ENCODE assay signal across 13 mouse cellular contexts in genomic region chr17:29261603-29262258, GRCm38 (mm10). TPM values are rescaled to one million over a fixed set of nuclear protein-coding genes. Genes with fewer than 3 reads are reported as not detected.
DNase-seq lines count a peak whose midpoint lies in the region; ATAC-seq and TF ChIP-seq lines count a peak whose summit lies in the region.
"Had no signal": no experiment of that assay in that cellular context is flagged by ENCODE, and none has a peak within 500 bp of the region (broad histone marks: within the 10 kb centered on the region; RNA-seq: fewer than 3 reads in every experiment).

No protein-coding gene starts in this region.

- H3K27ac ChIP-seq in lung, embryonic 15.5 days, result no peak overlapping the region
- H3K27ac ChIP-seq in bone marrow, adult 2 months (ENCODE audit: control insufficient read depth, insufficient read depth, low read depth, low read length, poor library complexity), result peak overlapping the region; percentile 56; the same call in 1 of the 2 replicates
- peak overlapping the region; percentile 29; the same call in 1 of the 2 replicates for H3K27ac ChIP-seq in liver, embryonic 13.5 days
- H3K27ac ChIP-seq: gastrocnemius, adult 2 months; macrophage had no signal

- peaks cover 66% of the 10 kb centered on the region for H3K4me1 ChIP-seq in lung, embryonic 15.5 days
- H3K4me1 ChIP-seq in bone marrow, adult 2 months (ENCODE audit: control insufficient read depth, insufficient read depth, low read length), result peaks cover 2% of the 10 kb centered on the region
- peaks cover 79% of the 10 kb centered on the region for H3K4me1 ChIP-seq in liver, embryonic 13.5 days (replicated peaks)

- no peak for ATAC-seq in lung, embryonic 15.5 days (ENCODE audit: borderline replicate concordance, extremely low read depth, low FRiP score, low TSS enrichment)
- ATAC-seq in liver, embryonic 13.5 days (ENCODE audit: low read depth), result no peak

- H3K27me3 ChIP-seq in lung, embryonic 15.5 days, result no peaks in the 10 kb centered on the region
- H3K27me3 ChIP-seq in liver, embryonic 13.5 days, result no peaks in the 10 kb centered on the region

- 0 out of 2 replicates have a peak overlapping the region, but pooled peaks have one; percentile 5 for H3K9ac ChIP-seq in lung, embryonic 15.5 days
- H3K9ac ChIP-seq in liver, embryonic 13.5 days, result peak overlapping the region; percentile 87

- intact Hi-C loops in heart, postnatal 25 days (cut with DNase I), result loop anchor here (5.0 kb wide), 1 partner anchor 251 kb away; no protein-coding TSS in a partner anchor

- peak; percentile 93 for DNase-seq in heart, adult 11 months
- no peak for DNase-seq in heart, postnatal 25 days (ENCODE audit: low spot score)
- DNase-seq in lung, postnatal 10 days, result no peak
- no peak for DNase-seq in liver, embryonic 13.5 days
- no peak for DNase-seq in testis, postnatal 14 days (ENCODE audit: low spot score)
- no peak for DNase-seq in frontal cortex, postnatal 10 days (ENCODE audit: low spot score in 2 of 2)
- DNase-seq: adrenal gland, postnatal 25 days; cerebellum, postnatal 14 days; gastrocnemius, adult 2 months; thymus, adult 2 months had no signal

- H3K4me2 ChIP-seq in lung, embryonic 15.5 days, result peak overlapping the region; percentile 65
- peak overlapping the region; percentile 91 for H3K4me2 ChIP-seq in liver, embryonic 13.5 days

- peaks cover 28% of the 10 kb centered on the region for H3K36me3 ChIP-seq in lung, embryonic 15.5 days
- H3K36me3 ChIP-seq in liver, embryonic 13.5 days, result peaks cover 56% of the 10 kb centered on the region

- H3K9me3 ChIP-seq in lung, embryonic 15.5 days, result no peaks in the 10 kb centered on the region
- no peaks in the 10 kb centered on the region for H3K9me3 ChIP-seq in liver, embryonic 13.5 days (replicated peaks)

- peak overlapping the region; percentile 76; the same call in 1 of the 2 replicates for H3K4me3 ChIP-seq in lung, embryonic 15.5 days
- peak overlapping the region; percentile 8 for H3K4me3 ChIP-seq in bone marrow, adult 2 months (replicated peaks; ENCODE audit: control insufficient read depth, low read depth, low read length)
- H3K4me3 ChIP-seq in liver, embryonic 13.5 days (replicated peaks), result peak overlapping the region; percentile 82
- H3K4me3 ChIP-seq: gastrocnemius, adult 2 months had no signal

- TF ChIP-seq POLR2A in bone marrow, adult 2 months (IDR thresholded peaks at IDR 0.05; ENCODE audit: borderline replicate concordance, control insufficient read depth, low read depth, low read length), result no peak

- TF ChIP-seq CTCF in bone marrow, adult 2 months (IDR thresholded peaks at IDR 0.05; ENCODE audit: control insufficient read depth, insufficient read depth, low read length), result no peak

- 84% methylated on average over 22 of the region's 22 CpGs for WGBS in lung, embryonic 15.5 days
- WGBS in bone marrow, adult 2 months, result 67% methylated on average over 22 of the region's 22 CpGs
- WGBS in liver, embryonic 13.5 days (ENCODE audit: insufficient replicate concordance), result 77% methylated on average over 22 of the region's 22 CpGs

RNA-seq across cellular contexts. Expression of gene Ppil1, which starts 2.3 kb away (rescaled TPM):
- 10 to 100 TPM; 29.0 to 29.6 TPM for total RNA-seq in heart, postnatal 25 days (2021)
- polyA plus RNA-seq in lung, embryonic 15.5 days (2015; fragmentation: Nextera tagmentation; extraction: Ambion mirVana), result 169 and 174 TPM in 2 replicates
- 36.2 and 51.6 TPM in 2 replicates for polyA plus RNA-seq in bone marrow, adult 2 months (2011; ENCODE audit: insufficient read depth, insufficient read length, low replicate concordance, missing spikeins)
- 117 and 120 TPM in 2 replicates for polyA plus RNA-seq in liver, embryonic 13.5 days (2015; fragmentation: Nextera tagmentation; extraction: Ambion mirVana)

RNA-seq across cellular contexts. Expression of gene BC004004, which starts 6.9 kb away (rescaled TPM):
- total RNA-seq in heart, postnatal 25 days (2021), result 100 to 1,000 TPM; 192 to 222 TPM
- 79.2 and 83.2 TPM in 2 replicates for polyA plus RNA-seq in lung, embryonic 15.5 days (2015; fragmentation: Nextera tagmentation; extraction: Ambion mirVana)
- polyA plus RNA-seq in bone marrow, adult 2 months (2011; ENCODE audit: insufficient read depth, insufficient read length, low replicate concordance, missing spikeins), result 35.1 and 81.6 TPM in 2 replicates
- polyA plus RNA-seq in liver, embryonic 13.5 days (2015; fragmentation: Nextera tagmentation; extraction: Ambion mirVana), result 54.2 and 55.3 TPM in 2 replicates

RNA-seq across cellular contexts. Expression of gene Cpne5, which starts 23.8 kb away (rescaled TPM):
- 1 to 10 TPM; 5.1 to 5.6 TPM for total RNA-seq in heart, postnatal 25 days (2021)
- polyA plus RNA-seq in lung, embryonic 15.5 days (2015; fragmentation: Nextera tagmentation; extraction: Ambion mirVana), result 3.9 and 5.1 TPM in 2 replicates
- polyA plus RNA-seq in bone marrow, adult 2 months (2011; ENCODE audit: insufficient read depth, insufficient read length, low replicate concordance, missing spikeins), result 0.50 and 0.92 TPM in 2 replicates
- 0.27 and 0.34 TPM in 2 replicates for polyA plus RNA-seq in liver, embryonic 13.5 days (2015; fragmentation: Nextera tagmentation; extraction: Ambion mirVana)
- total RNA-seq: gastrocnemius, adult 2 months had no signal
- polyA plus RNA-seq: macrophage had no signal

RNA-seq across cellular contexts. Expression of gene Pi16, which starts 55.7 kb away (rescaled TPM):
- 10 to 100 TPM; 32.6 to 45.8 TPM for total RNA-seq in heart, postnatal 25 days (2021)
- polyA plus RNA-seq in lung, embryonic 15.5 days (2015; fragmentation: Nextera tagmentation; extraction: Ambion mirVana), result 1.9 and 2.4 TPM in 2 replicates
- polyA plus RNA-seq in bone marrow, adult 2 months (2011; ENCODE audit: insufficient read depth, insufficient read length, low replicate concordance, missing spikeins), result 71.5 and 171 TPM in 2 replicates
- polyA plus RNA-seq in liver, embryonic 13.5 days (2015; fragmentation: Nextera tagmentation; extraction: Ambion mirVana), result 0.30 and 0.32 TPM in 2 replicates

Comparison
In these comparisons a context has a peak if more than half of its experiments do, and no peak if none do; other contexts are left out.
1. H3K4me3 ChIP-seq: peak in every context shown above with its lines; median percentile 82 in liver, embryonic 13.5 days; 76 in lung, embryonic 15.5 days; 8 in bone marrow, adult 2 months.